Mouse (Mus musculus): ENCODE data around the gene Lrrk1.

Lrrk1 gene

DNA sequence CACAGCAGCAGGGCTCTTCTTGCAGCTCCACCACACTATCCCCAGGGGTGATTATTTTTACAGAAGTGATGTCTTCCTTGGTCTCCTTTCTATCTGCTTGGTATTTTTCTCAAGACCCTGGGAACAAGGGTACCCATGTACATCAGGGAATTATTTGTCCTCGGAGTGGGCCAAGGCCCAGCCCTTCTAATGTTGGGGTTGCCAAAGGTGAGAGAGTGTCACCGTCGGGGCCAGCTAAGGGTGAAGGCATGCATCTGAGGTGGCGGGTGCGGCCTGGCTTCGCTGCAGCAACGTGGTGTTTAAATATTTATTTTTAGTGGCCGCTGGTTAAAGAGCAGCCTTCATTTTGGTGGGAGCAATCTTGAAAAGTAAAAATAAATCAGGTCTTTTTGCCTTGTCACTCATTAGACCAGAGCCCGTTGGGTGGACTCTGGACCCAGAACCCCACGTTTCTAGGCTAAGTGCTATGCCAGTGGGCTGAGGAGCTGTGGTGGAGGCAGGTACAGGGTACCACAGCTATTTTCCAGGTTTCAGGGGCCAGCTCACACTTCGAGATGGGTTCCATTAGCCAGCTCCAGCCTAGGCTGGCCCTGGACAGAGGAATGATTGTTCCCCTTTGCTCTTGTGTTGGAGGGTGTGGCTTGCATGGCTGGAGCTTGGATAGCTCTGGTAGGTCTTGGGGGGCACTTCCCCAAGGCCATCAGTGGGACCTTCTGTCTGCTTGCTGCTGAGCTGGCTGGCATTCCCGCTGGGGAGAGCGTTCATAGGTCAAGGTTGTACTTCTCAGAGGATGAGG, 160.1 kb downstream of the Lrrk1 start:
- DNase-seq (ENCODE audit: low spot score in 2 of 2): no peak

DNA sequence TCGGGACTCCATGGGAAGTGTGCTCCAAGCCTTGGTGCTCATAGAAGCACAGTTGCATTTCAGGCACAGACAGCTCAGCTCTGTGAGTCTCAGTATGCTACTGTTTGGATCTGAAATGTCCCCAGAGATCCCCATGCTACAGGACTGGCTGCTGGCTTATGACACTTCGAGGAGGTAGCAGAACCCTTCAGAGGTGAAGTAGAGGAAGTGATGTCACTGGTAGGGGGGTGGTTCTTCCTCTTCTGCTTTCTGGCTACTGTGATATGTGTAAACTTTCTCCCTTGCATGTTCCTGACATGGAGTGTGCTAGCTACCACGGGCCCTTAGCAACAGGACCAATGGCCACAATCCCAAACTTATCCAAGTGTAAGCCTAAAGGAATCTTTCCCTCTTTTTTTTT, 162.3 kb downstream of the Lrrk1 start:
- DNase-seq (ENCODE audit: low spot score in 2 of 2): no peak

DNA sequence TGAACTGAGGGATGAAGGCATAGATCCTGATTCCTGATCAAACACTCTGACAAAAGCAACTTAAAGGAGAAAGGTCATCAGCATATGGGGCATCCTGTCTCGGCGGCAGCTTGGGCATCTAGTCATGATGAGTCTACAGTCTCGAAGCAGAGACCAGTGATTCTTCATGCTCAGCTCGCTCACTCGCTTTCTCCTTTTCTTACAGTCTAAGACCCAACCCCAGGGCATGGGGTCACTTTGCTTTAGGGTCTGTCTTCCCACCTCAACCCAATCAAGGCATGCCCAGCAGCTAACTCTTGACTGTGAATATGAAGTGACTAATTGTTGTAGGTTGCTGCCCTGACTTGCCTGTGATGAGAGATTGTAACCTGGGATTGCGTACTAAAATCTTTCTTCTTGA, 163.6 kb downstream of the Lrrk1 start:
- no peak for DNase-seq (ENCODE audit: low spot score in 2 of 2)

DNA sequence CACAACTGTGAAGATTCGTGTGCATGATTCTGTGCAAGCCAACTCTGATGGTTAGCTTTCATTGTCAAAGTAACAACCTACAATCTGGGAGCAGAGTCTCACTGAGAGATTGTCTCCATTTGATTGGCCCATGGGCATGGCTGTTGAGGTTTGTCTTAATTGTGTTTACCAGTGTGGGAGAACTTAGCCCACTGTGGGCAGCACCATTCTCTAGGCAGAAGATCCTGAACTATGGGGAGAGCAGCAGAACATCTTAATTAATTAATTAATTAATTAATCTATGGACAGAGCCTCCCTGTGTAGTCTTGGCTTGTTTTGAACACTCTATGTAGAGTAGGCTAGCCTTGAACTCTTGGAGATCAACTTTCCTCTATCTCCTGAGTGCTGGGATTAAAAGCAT, 164.4 kb downstream of the Lrrk1 start:
- DNase-seq (ENCODE audit: low spot score in 2 of 2): no peak

DNA sequence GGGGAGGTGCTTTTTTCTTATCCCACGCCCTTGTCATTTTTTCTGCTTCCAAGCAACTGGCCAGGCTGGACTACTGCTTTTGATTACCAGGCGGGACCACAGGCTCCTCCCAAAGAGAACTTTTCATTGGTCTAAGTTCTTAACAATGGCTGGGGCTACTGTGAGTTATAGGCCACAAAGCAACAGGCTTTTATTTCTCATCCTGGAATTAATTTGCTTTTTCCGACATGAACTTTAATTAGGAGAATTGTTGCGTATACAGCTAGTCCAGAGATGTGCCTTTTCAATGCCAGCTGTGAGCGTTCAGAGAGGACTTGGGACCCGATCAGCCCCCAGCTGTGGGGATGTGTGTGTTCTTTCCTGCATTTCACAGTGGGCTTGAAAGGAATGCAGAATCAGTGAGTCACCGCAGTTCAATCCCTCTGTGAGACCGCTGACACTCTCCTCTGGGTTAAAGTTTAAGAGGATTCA, 165.5 kb downstream of the Lrrk1 start:
- DNase-seq (ENCODE audit: low spot score in 2 of 2): no peak

DNA sequence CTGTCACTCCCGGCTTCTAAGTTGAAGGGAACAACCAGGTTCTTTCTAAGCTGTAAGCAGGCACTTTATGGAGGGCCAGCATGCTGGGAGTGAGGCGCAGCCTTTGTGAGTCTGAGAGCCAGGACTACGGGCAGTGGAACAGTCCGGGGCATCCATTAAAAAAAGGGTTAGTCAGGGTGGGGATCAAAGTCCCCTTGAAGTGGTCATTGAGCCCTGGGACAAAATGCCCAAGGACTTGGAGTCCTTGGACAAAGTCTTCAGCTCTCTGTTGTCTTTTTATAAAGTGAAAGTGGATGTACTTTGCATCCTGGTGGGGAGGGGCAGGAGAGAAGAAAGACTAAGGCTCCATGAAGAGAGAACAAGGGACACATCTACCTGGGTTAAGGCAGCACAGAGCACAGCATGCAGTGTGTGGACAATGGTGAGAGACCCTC, 168.3 kb downstream of the Lrrk1 start:
- no peak for DNase-seq (ENCODE audit: low spot score in 2 of 2)

DNA sequence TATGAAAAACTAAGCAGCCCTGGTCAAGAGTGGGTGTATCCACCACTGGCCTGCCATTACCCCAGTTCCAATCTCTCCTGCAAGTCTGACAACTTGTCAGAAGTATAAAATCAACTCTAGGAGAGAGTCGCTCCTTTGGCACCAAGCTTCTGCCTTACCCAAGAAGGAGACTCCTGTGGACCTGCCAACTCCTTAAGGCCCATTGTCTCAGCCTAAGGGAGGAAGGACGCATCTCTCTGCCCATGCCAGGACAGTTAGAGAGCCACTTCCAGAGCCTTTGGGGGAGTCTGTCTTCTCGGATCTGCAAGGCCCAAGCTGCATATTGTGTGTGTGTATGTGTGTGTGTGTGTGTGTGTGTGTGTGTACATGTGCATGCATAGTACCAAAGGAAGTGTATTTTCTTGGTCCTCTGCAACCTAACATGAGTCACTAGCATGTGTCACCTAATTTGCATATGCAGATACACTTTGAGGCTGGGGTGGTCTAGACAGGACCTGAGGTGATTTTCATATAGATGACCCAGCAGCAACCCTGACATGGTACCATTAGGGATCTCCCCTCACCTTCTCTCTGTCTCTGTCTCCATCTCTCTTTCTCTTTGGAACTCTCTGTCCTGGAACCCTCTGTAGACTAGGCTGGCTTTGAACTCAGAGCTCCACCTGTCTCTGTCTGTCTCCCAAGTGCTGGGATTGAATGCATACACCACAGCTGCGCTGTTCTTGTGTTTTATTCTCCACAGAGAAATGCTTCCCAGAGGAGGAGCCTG, 168.9 kb downstream of the Lrrk1 start:
- DNase-seq (ENCODE audit: low spot score in 2 of 2): no peak

DNA sequence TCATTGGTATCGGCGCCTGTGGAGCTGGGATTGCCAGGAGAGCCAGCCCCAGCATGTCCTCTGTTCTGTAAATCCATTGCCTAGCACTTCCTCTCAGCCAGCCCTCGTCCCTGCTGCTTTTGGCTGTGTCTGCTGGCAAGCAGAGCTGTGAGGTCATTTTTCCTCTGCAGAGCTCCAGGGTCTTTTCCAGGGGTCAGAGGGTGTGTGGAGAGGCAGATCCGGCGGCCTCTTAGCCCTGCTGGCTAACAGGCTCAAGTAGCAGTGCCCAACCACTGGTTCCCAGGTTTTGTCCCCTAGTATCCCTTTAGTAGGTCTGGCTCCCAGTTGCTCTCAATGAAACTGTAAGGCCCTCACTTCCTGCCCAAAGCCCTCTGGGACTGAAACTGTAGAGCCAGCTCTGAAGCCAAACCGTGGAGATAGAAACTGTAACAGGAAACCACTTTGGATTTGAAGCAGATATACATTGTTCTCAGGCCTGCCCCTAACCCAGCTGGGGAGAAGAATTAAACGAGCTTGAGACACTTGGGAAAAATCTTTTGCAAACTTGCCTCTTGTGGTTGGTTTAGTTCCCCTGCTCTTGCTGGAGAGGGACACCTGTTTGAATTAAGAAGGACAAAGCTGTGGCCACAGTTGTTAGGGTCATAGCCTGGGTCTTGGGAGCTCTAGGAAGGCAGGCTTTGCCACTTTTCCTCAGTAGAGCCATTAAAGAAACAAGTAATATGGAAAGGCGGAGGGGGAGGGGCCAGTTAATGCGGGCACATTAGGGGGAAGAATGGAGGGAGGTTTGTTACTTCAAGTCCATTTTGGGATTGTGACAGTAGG, 169.7 kb downstream of the Lrrk1 start:
- no peak for DNase-seq (ENCODE audit: low spot score in 2 of 2)

DNA sequence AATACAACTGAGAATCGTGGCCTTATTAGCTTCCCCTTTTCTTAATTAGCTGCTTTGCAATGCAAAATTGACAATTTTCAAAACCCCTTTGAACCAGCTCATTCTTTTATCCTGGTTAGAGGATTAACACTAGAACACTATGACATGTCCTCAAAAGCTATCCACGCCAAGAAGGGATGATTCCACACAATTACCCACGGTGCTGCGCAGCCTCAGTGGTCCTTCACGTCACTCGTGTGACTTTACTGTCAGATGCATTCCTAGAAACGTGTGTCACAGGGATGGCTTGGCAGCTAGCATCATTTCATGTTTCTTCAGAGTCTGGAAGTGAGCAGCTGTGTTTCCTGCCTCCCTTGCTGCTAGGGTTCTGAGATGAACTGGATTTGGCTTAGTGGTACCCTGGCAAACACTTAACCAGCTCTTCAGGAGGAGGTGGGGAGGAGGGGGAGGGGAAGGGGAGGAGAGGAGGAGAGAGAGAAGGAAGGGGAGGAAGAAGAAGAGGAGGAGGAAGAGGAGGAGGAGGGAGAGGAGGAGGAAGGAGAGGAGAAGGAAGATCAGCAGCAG, 170.5 kb downstream of the Lrrk1 start:
- DNase-seq (ENCODE audit: low spot score in 2 of 2): no peak

DNA sequence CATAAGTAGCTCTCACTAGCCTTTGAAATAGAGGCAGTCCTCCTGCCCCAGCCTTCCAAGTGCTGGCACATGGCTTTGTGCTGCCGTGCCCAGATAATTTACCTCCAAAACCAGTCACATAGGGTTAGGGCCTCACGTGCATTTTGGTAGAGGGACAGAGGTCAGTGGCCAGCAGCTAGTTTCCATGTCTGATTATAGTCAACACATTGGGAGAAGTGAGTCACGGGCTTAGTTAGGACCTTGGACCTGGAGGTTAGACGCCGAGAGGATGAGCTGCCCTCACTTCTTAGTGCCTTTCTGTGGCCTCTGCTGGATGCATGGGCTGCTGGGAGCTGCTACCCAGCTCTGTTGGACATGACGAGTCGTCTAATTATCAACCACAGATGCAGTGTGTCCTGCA, 171.1 kb downstream of the Lrrk1 start:
- DNase-seq (ENCODE audit: low spot score in 2 of 2): no peak

DNA sequence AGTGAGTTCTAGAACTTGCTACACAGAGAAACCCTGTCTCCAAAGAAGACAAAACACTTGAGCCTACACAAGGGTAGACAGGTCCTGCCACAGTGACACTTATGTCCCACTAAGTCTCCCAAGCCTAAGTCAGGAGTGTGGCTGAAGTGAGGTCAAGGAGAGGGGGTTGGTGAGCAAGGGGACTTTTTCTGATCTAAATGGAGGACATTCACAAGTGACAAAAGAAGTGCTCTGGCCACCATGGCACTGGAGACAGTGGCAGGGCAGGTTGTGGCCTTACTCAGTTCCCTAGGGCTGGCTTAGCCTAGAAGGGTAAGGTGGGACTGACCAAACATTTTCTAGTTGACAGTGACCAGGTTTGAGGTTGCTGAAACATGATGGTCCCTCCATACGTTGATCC, 172.2 kb downstream of the Lrrk1 start:
- DNase-seq (ENCODE audit: low spot score in 2 of 2): no peak

DNA sequence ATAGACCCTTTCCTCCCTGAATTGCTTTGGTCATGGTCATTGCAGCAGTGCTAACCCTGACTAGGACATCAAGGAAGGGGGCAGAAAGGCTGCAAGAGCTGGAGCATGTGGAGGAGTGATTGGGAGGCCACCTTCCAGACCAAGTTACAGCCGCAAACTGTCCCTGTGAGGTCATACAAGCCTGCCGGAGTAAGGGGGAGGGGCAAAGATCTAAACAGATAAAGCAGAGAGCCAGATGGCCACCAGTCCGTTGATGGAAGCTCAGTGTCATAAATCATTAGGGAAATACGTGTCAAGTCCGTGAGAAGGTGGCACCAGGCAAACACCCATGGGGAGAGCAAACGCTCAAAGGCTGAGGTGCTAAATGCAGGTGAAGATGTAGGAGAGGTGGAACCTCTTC, 173.7 kb downstream of the Lrrk1 start:
- DNase-seq (ENCODE audit: low spot score in 2 of 2): no peak

DNA sequence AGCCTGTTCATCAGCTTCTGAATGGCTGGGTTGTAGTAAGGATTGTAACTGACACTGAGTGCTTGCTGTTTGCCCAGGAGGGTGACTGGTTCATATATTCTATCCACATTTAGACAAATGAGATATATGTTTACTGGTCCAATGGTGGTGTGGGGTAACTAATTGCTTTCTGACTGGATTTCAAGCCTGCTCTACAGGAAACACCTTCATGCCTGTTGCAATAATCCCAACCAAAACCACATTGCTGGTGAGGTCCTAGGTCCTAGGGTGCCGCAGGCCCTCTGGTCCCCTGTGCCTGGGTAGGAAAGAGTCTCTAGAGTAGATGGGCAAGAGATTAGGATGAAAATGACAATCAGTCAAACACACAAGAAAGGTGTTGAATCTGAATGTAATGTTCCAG, 175.3 kb downstream of the Lrrk1 start:
- DNase-seq (ENCODE audit: low spot score in 2 of 2): no peak

DNA sequence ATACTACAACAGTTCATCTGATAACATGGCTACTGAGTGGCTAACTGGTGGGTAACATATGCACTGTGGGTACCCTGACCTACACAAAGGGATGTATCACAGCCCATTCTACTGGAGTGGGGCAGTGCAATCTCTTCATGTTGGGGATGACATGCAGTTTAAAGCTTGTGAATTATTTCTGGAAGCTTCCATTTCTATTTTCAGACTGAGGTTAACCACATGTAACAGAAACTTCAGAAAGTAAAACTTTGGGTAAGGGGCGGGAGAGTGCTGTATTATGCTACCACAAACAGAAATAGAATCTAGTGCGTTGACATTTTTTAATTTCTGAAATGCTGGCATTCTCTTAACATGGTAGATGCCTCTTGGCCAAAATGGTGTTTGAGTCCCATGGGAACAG, 178.2 kb downstream of the Lrrk1 start:
- DNase-seq (ENCODE audit: low spot score in 2 of 2): no peak

DNA sequence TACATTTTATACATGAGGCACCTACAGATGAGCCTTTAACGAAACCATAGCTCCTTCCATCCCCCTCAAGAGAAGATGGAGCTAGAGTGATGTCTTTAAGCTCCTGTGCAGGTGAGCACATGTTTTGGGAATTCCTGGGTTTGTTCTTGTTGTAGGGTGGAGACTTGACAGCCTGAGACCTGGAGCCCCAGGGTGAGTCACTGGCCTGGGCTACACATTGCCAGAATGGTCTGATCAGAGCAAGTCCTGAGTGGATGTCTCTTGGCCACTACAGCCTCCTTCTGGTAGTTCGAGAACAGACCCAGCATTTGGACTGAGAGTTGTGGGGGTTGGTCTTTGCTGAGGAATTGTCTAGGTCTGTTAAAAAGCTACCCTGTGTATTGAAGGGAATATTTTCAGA, 186.5 kb downstream of the Lrrk1 start:
- no peak for DNase-seq (ENCODE audit: low spot score in 2 of 2)

DNA sequence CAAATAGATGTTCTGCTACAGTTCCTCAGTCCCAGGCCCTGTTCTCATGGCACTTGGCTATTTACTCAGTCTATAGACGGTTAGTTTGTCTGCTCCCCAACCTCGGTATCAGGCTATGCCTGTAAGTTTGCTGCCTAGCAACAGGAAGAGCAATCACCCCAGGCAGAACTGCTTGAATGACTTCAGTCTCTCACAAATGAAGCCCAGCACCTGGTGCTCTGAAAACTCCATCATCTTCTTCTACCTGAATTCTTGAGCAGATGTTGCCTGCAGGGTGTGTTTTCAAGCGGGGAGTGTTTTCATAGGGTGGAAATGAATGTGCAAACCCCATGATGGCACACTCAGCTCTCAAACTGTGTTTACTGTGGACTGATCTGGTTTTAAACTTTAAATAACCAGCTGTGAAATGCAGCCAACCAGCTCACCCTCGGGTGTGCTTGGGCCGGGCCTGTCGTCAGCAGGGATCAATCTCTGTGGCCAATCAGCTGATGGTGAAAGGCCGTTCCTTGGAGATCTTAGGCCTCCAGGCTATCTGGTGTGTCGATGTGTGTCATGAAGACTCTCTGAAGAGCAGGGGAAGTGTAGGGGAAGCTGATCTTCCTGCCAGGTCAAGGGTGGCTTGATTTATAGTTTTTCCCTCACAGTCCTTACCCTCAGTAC, 187.2 kb downstream of the Lrrk1 start:
- DNase-seq (ENCODE audit: low spot score in 2 of 2): no peak

DNA sequence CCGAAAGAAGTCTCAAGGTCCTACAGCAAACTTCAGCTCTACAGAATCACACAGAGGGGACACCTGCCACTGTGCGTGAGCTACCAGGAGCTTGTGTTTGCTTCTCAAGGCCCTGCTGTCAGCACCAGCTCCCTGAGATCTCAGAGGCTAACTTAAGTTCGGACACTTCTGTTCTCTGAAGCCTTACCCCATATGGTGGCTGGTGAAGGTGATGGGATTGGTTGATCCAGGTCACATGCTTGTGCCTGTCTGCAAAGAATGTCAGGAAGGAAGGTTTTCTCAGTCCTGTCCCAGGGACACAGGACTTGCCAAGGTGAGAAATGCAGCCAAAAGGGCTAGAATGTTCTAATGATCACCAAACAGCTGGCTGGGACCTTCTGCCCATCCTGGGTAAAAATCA, 187.8 kb downstream of the Lrrk1 start:
- no peak for DNase-seq (ENCODE audit: low spot score in 2 of 2)

DNA sequence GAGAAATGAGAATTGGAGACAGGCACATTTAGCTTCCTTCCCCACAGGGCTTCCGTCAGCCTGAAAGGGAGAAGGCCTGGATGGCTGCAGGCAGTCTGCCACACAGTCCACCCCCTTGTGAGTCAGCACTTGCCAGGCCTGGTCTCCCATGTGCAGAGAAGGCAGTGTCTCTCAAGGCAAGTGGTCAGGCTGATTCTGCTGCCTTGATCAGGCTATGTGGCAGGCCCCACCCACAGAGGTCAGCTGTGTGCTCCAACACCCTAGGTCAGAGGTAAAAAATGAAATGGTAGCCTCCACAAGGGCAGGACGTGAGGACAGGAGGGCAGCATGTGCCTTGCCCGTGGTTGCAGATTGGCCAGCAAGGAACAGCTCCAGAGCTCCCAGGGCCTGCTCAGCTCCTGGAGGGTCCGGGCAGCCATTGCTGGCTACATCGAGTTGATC, 188.7 kb downstream of the Lrrk1 start:
- peak in 1 of 2 experiments; percentile 57 for DNase-seq (ENCODE audit: low spot score in 2 of 2)

DNA sequence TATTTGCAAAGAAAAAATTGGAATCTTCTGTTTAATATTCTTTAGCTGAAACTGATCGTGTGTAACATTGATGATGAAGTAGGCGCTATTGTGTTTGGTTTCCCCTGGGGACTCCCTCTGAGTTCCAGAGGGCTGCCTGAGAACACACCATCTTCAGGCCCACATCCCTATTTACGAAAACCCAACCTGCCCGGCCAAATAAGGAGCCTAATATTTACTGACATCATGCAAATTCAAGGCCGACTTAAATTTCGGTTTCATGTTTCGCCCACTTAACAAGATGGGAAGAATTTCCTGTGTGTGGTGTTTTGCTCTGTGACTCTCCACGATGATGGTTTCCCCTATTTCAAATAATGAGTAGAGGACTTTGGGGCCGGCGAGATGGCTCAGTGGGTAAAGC, 189.7 kb downstream of the Lrrk1 start:
- DNase-seq (ENCODE audit: low spot score in 2 of 2): no peak

DNA sequence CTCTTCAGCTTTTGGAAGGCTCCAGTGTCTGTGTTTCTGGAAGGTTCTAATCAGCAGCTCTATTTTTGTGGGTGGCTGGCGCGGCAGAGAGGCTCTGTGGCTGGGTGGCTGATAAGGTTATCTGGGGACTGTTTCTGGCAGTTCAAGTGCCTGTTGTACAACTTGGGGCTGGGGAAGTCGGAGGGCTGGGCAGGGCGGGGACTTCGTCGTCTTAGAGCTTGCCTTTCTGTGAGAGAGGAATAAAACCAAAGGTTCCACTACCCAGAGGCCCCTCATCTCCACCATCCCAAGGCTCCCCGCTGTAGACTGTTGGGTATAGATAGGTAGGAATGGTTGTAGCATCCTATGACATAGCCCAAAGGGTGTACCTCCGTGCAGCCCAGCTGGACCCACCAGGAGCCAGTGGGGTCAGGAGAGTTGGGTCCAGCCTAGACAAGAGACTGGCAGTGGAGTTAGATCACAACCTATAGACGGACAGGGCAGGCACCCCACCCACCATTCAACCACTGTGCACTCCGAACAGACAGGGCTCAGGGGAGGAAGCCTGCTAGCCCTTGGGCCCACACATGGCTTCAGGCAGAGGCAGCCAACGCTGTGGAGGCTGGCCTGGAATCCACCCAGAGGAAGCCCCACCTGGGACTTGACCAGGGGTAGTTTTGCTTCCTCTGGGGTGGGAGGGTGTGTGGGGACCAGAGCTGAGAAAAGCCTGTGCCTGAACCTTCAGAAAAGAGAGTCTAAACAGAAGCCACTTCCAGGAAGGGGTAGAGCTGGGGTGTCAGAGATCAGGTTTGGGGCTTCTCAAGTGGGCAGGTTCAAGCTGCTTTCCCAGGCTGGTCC, 191.3 kb downstream of the Lrrk1 start:
- DNase-seq (ENCODE audit: low spot score in 2 of 2): no peak

Data from left cerebral cortex, adult 9 months (tissue).